Mouse (Mus musculus) mature B cell (primary cell): ENCODE measurements around the gene Gm9774.

Experiments used
- in situ Hi-C: fragments of 300-500 bp; cut with MboI; formaldehyde crosslinking; loops from 2 replicates; pipeline ENCODE4 v1.14.3; 2019

Gene Gm9774

GRCm38 (mm10) chr3:92429323-92429722 is at the start of gene Gm9774:
Gm9774 (minus strand) TSS chr3:92429423.
- in situ Hi-C loops: no loop called here

- in situ Hi-C loops: no loop called here
Observed at GRCm38 (mm10) chr3:92470111-92470510, 40.9 kb upstream of the Gm9774 start.

GRCm38 (mm10) chr3:92467424-92467823 is 38.2 kb upstream of the Gm9774 start:
- in situ Hi-C loops: no loop called here

GRCm38 (mm10) chr3:92466576-92466975 is 37.4 kb upstream of the Gm9774 start:
- in situ Hi-C loops: no loop called here

- in situ Hi-C loops: no loop called here
Observed at GRCm38 (mm10) chr3:92458620-92459019, 29.4 kb upstream of the Gm9774 start, which contains the start of gene Sprr3. Sprr3 (minus strand) TSS chr3:92458720.

- in situ Hi-C loops: no loop called here
Observed at GRCm38 (mm10) chr3:92455151-92455550, 25.9 kb upstream of the Gm9774 start.

GRCm38 (mm10) chr3:92440177-92440576 is 11.0 kb upstream of the Gm9774 start:
- in situ Hi-C loops: no loop called here

- in situ Hi-C loops: no loop called here
Observed at GRCm38 (mm10) chr3:92438689-92439088, 9.5 kb upstream of the Gm9774 start, which contains the start of gene Sprr1b. Sprr1b (minus strand) TSS chr3:92438789.

- in situ Hi-C loops: no loop called here
Observed at GRCm38 (mm10) chr3:92432282-92432681, 3.1 kb upstream of the Gm9774 start, which contains the start of gene Sprr2k. Sprr2k (plus strand) TSS chr3:92432582.

GRCm38 (mm10) chr3:92417782-92418181 is 11.4 kb downstream of the Gm9774 start, which contains the start of gene Sprr2j-ps:
Sprr2j-ps (plus strand) TSS chr3:92418082.
- in situ Hi-C loops: no loop called here

GRCm38 (mm10) chr3:92407691-92408090 is 21.5 kb downstream of the Gm9774 start, which contains the start of gene Sprr2i:
Sprr2i (plus strand) TSS chr3:92407991.
- in situ Hi-C loops: no loop called here

- in situ Hi-C loops: no loop called here
Observed at GRCm38 (mm10) chr3:92394301-92394700, 34.9 kb downstream of the Gm9774 start.

- in situ Hi-C loops: no loop called here
Observed at GRCm38 (mm10) chr3:92385385-92385784, 43.8 kb downstream of the Gm9774 start, which contains the start of gene Sprr2h. Sprr2h (plus strand) TSS chr3:92385685.
